Mouse (Mus musculus): ENCODE measurements around the gene Ttll5. TPM values are rescaled to one million over a fixed set of nuclear protein-coding genes. Genes with fewer than 3 reads are reported as not detected.

Ttll5 gene
- total RNA-seq, 2 experiments from 2014 or later, result 48.5 to 48.6 TPM

DNA sequence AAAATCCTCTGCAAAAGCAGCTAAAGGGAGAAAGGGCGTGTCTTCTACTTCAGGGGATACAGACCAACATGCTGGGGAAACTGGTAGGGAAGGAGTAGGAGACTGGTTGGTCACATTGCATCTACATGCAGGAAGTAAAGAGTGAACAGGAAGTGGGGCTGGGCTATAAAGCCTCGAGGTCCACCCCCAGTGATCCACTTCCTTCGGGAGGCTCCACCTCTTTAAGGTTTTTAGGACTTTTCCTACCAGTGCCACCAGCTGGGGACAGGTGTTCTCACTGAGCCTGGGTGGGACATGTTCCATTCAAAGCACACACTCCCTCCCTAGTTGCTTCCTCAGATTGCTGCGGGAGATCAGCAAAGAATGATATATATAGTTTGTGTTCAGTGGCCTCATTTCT lies 29.4 kb downstream of the Ttll5 start:
- no peak overlapping the region for H3K27ac ChIP-seq
- H3K4me3 ChIP-seq, result no peak overlapping the region
- no peak for DNase-seq (ENCODE audit: low spot score in 2 of 2)
- TF ChIP-seq CTCF (conservative IDR thresholded peaks at IDR 0.05), result no peak

GRCm38 (mm10) chr12:85854271-85854670 lies 29.8 kb downstream of the Ttll5 start:
- no peak for TF ChIP-seq CTCF (conservative IDR thresholded peaks at IDR 0.05)
- DNase-seq (ENCODE audit: low spot score in 2 of 2), result no peak

GRCm38 (mm10) chr12:85857300-85857699 lies 32.8 kb downstream of the Ttll5 start:
- no peak for TF ChIP-seq CTCF (conservative IDR thresholded peaks at IDR 0.05)
- Histone ChIP-seq H3K4me3 (no peak overlapping the region), H3K27ac (no peak overlapping the region)
- no peak for DNase-seq (ENCODE audit: low spot score in 2 of 2)

More at GRCm38 (mm10) chr12:85854271-85854670, 29.8 kb downstream of the Ttll5 start:
- H3K27ac ChIP-seq, result no peak overlapping the region
- H3K4me3 ChIP-seq, result no peak overlapping the region

- DNase-seq (ENCODE audit: low spot score in 2 of 2), result no peak
- Histone ChIP-seq H3K27ac (no peak overlapping the region), H3K4me3 (no peak overlapping the region)
- TF ChIP-seq CTCF (conservative IDR thresholded peaks at IDR 0.05), result no peak
Observed at GRCm38 (mm10) chr12:85859111-85859510, 34.7 kb downstream of the Ttll5 start.

GRCm38 (mm10) chr12:85859511-85860189 lies 35.2 kb downstream of the Ttll5 start:
- Histone ChIP-seq H3K27ac (no peak overlapping the region), H3K4me3 (no peak overlapping the region)
- DNase-seq (ENCODE audit: low spot score in 2 of 2), result no peak
- no peak for TF ChIP-seq CTCF (conservative IDR thresholded peaks at IDR 0.05)

DNA sequence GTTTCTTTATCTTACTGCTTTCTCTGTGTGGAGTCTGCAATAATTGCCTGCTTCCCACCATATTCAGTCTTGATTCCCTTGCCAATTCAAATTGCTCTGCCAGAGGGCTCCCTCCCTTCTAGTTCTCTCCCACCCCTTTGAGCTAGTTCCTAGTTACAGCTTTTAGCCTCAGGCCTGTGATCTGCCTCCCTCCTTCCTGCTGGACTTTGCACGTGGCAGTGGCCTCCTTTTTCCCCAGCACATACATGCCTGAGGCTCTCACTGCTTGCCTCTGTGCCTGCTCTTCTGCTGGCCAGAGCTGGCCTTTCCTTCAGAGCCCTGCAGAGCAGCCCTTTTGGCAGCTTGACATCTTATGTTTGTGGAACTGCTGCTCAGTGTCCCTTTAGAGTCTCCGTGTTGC lies 38.1 kb downstream of the Ttll5 start:
- H3K4me3 ChIP-seq, result no peak overlapping the region
- no peak for TF ChIP-seq CTCF (conservative IDR thresholded peaks at IDR 0.05)
- no peak for DNase-seq (ENCODE audit: low spot score in 2 of 2)
- peak overlapping the region; percentile 70 for H3K27ac ChIP-seq

DNA sequence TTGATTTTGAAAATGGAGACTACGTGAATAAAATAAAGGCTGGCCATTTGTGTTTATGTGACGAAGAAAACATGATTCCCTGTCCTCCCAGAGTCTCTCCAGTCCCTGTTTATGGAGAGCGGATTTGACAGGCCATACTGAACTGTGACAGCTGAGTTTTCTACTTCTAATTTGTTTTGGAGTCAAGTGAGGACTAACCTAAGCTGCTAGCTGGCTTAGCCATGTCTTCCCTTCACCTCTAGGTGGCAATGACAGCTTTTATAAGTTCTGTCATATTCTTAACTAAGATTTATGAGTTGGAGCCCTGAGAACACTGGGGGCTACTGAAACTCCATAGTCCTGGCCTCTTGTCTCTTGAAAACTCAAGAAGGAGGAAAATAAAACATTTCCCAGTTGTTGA lies 41.1 kb downstream of the Ttll5 start:
- peak in 1 of 2 experiments; percentile 22 for DNase-seq (ENCODE audit: low spot score in 2 of 2)
- TF ChIP-seq CTCF (conservative IDR thresholded peaks at IDR 0.05), result peak; percentile 89

GRCm38 (mm10) chr12:85866624-85867023 lies 42.2 kb downstream of the Ttll5 start:
- DNase-seq (ENCODE audit: low spot score in 2 of 2), result no peak
- no peak for TF ChIP-seq CTCF (conservative IDR thresholded peaks at IDR 0.05)
- no peak overlapping the region for H3K4me3 ChIP-seq
- no peak overlapping the region for H3K27ac ChIP-seq

More for the DNA sequence above, 41.1 kb downstream of the Ttll5 start:
- H3K27ac ChIP-seq, result no peak overlapping the region
- H3K4me3 ChIP-seq, result no peak overlapping the region

GRCm38 (mm10) chr12:85867125-85867524 lies 42.7 kb downstream of the Ttll5 start:
- no peak for DNase-seq (ENCODE audit: low spot score in 2 of 2)
- H3K27ac ChIP-seq, result no peak overlapping the region
- no peak overlapping the region for H3K4me3 ChIP-seq
- peak; percentile 54 for TF ChIP-seq CTCF (conservative IDR thresholded peaks at IDR 0.05)

DNA sequence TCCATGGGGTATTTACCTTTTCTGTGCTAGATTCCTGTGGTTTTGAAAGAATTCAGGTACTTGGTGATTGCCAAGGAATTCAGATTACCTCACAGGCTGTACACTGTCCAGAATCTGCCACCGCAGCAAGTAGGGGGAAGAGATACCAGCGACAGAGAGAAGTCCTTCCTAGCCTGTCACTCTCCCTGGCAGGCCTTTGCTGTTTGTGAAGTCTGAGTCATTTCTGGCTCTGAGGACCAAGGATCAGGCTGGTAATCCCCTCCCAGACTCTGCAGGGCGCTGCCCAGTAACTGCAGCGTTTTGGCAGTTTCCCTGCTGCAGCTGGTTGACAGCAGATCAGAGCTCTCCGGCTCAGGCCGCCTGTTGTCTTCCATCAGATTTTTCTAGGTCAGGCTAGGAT lies 45.0 kb downstream of the Ttll5 start:
- peak; percentile 41 to 45 for DNase-seq (ENCODE audit: low spot score in 2 of 2)
- TF ChIP-seq CTCF (conservative IDR thresholded peaks at IDR 0.05), result 0 out of 2 replicates have a peak, but pooled peaks have one; percentile 12
- H3K27ac ChIP-seq, result peak overlapping the region; percentile 84

DNA sequence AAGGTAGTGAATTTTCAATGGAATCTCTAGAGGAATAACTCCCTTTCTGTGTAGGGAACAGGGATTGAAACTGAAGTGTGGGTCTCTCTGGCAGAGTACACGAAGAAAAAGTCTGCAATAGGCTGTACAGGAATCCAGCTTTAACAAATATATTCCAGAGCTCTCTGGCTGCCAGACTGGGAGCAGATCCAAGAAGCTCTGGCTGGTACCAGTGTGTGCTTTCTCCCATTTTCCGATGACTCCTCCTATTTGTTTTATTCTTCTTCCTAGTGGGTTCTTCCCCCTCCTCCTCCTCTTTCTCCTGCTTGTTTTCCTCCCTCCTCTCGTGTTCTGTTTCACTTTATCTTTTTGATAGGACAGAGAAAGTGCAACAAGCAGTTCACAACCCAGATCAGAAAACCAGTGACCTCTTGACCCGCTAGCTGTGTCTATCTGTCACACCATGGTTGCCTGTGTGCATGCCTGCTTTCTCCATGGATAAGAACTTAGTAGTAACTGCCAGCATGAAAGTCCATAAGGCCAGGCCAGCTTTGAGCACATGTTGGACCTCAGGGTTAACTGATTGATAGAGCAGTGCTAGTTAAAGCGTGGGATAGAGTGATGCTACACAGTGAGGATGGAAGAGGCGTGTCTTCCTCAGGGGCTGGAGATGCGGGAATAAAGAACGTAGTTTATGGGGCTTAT lies 55.3 kb downstream of the Ttll5 start:
- no peak for TF ChIP-seq CTCF (conservative IDR thresholded peaks at IDR 0.05)
- Histone ChIP-seq H3K4me3 (no peak overlapping the region), H3K27ac (peak overlapping the region; percentile 91)
- peak; percentile 72 to 88 for DNase-seq (ENCODE audit: low spot score in 2 of 2)

More for the DNA sequence above, 45.0 kb downstream of the Ttll5 start:
- no peak overlapping the region for H3K4me3 ChIP-seq

GRCm38 (mm10) chr12:85885024-85885423 lies 60.6 kb downstream of the Ttll5 start:
- TF ChIP-seq CTCF (conservative IDR thresholded peaks at IDR 0.05), result no peak
- no peak overlapping the region for H3K27ac ChIP-seq
- no peak for DNase-seq (ENCODE audit: low spot score in 2 of 2)
- no peak overlapping the region for H3K4me3 ChIP-seq

DNA sequence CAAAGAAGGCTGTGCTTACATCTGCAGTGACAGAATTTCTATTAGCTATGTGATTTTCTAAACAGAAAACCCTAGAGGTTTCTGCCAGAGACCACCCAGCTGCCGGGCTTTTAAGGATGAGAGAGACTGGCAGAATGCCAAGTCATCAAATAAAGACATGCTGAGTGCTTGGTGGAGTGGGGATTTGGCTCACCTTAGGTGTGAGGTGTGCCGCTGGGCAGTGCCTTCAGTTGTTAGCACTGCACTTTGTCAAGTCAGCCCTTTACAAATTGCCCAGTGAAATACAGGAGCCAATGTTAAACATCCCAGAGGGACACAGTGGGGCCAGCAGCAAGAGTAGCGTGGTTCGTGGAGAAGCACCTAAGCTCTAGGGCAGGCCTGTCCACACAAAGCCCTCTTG lies 65.6 kb downstream of the Ttll5 start:
- Histone ChIP-seq H3K4me3 (no peak overlapping the region), H3K27ac (peak overlapping the region; percentile 69; the same call in 1 of the 2 replicates)
- no peak for DNase-seq (ENCODE audit: low spot score in 2 of 2)
- no peak for TF ChIP-seq CTCF (conservative IDR thresholded peaks at IDR 0.05)

DNA sequence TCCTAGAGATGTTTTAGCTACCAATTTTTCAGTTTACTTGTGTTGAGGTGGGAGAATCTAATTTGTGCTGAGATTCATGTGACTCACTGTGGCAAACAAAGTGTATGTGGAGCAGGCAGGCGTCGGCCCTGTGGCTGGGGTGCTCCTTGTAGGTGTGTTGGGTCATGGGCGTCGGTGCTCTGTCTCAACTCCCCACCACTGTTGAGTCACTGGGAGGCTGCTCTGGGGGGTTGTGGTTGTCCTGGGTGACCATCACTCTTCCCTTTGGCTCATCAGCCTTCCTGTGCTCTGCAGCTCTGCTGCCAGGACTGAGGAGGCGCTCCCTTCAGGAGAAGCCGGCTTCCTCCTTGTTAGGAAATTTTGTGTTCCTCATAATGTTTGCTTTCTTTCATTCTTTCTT lies 79.5 kb downstream of the Ttll5 start:
- Histone ChIP-seq H3K4me3 (no peak overlapping the region), H3K27ac (no peak overlapping the region)
- TF ChIP-seq CTCF (conservative IDR thresholded peaks at IDR 0.05), result no peak
- DNase-seq (ENCODE audit: low spot score in 2 of 2), result no peak
